Mouse (Mus musculus) midbrain, embryonic 11.5 days (tissue): ENCODE results near the gene Nfat5. TPM values are rescaled to one million over a fixed set of nuclear protein-coding genes. Genes with fewer than 3 reads are reported as not detected.

ENCODE experiments used
- ATAC-seq: fragments of 200-750 bp; cut with Nextera tagmentation; 2 replicates; pipeline ENCODE4 v1.8.0; 2017; ENCODE audit warnings: moderate TSS enrichment, moderate library complexity; ENCODE audit not compliant: low FRiP score
- DNase-seq: peaks from one replicate; pipeline ENCODE4 v3.0.0; 2015; ENCODE audit warnings: low spot score; ENCODE audit errors: missing footprints
- H3K27ac ChIP-seq: fragments of 300-500 bp; sonication (generic); 2 replicates; pipeline ENCODE4 v1.5.1; 2014; ENCODE audit warnings: low read depth, low read length
- H3K27me3 ChIP-seq: fragments of 300-500 bp; sonication (generic); 2 replicates; pipeline ENCODE4 v1.6.1; 2014; ENCODE audit warnings: mild to moderate bottlenecking, low read length, moderate library complexity, mixed read lengths; ENCODE audit not compliant: control insufficient read depth, insufficient read depth
- H3K36me3 ChIP-seq: fragments of 300-500 bp; sonication (generic); 2 replicates; pipeline ENCODE4 v1.6.1; 2014; ENCODE audit warnings: mild to moderate bottlenecking, low read length, moderate library complexity, mixed read lengths; ENCODE audit not compliant: control insufficient read depth, insufficient read depth
- H3K4me1 ChIP-seq: fragments of 300-500 bp; sonication (generic); 2 replicates; pipeline ENCODE4 v1.6.1; 2014; ENCODE audit warnings: low read length; ENCODE audit not compliant: control insufficient read depth, insufficient read depth
- H3K4me2 ChIP-seq: fragments of 300-500 bp; sonication (generic); 2 replicates; pipeline ENCODE4 v1.6.1; 2014; ENCODE audit warnings: mild to moderate bottlenecking, moderate library complexity
- H3K4me3 ChIP-seq: fragments of 300-500 bp; sonication (generic); 2 replicates; pipeline ENCODE4 v1.5.1; 2014; ENCODE audit warnings: low read depth, low read length
- H3K9ac ChIP-seq: fragments of 300-500 bp; sonication (generic); 2 replicates; pipeline ENCODE4 v1.6.1; 2014; ENCODE audit warnings: low read length
- H3K9me3 ChIP-seq: fragments of 300-500 bp; sonication (generic); 2 replicates; pipeline ENCODE4 v1.6.1; 2016; ENCODE audit warnings: low read length; ENCODE audit not compliant: control insufficient read depth
- WGBS: fragments of 180-500 bp; shearing (Covaris S2); extraction: QIAGEN DNeasy Blood & Tissue Kit; methylation state at CpG from one replicate; pipeline ENCODE4 v1.1.7; 2014; 5-methylcytosine and 5-hydroxymethylcytosine counted together
- polyA plus RNA-seq: library from polyadenylated mRNA; unstranded; fragments of >200 nt; fragmentation: Nextera tagmentation; extraction: Ambion mirVana; gene quantifications from 2 replicates; pipeline ENCODE4 v1.2.1, GENCODE M21; 2014

Nfat5 gene
- polyA plus RNA-seq, 1 experiment from 2014 or later = 6.5 TPM

DNA sequence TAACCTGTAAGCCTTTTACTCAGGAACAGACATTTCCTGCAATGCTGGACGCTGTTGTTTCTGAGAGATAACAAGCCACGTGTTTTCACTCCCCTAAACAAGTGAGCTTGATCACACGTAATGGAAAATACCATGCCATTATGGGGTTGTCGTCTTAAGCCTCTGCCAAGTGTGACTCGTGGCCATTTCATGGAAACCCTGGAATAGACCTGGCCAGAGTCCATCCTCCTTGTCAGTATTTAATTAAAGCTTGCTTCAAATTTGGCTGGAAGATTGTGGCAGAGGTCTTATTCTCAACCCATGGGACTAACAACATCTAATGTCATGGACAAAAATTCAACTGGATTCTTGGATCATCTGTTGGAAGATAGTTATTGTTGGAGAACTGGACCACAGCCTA is 92.9 kb downstream of the Nfat5 start:
- peak; percentile 81 for DNase-seq

DNA sequence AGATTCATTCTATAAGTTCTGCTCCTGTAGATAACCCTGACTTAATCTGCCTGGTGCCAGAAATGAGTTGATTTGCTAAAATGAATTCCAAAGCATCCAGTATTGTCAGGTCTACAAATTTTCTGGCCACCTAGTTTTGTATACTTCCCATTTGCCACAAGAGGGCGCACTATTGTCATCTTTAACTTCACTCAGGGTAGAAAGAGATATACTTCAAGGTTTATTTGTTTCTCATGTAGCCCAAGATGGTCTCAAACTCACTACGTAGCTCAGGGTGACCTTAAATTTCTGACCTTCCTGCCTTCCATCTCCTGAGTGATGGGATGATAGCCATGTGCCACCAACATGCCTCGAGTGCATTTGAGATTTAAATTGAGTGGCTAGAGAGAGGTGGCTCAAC is 93.4 kb downstream of the Nfat5 start:
- Histone ChIP-seq H3K27me3 (no peaks in the 10 kb centered on the region), H3K4me1 (no peaks in the 10 kb centered on the region), H3K9me3 (no peaks in the 10 kb centered on the region), H3K4me3 (no peak overlapping the region), H3K27ac (no peak overlapping the region), H3K36me3 (no peaks in the 10 kb centered on the region), H3K9ac (no peak overlapping the region), H3K4me2 (no peak overlapping the region)
- DNase-seq (peak; percentile 91), ATAC-seq (no peak)
- WGBS = 31% methylated on average over 3 of the region's 3 CpGs

More for the DNA sequence above, 92.9 kb downstream of the Nfat5 start:
- Histone ChIP-seq H3K27ac (no peak overlapping the region), H3K27me3 (no peaks in the 10 kb centered on the region), H3K4me3 (no peak overlapping the region), H3K4me1 (no peaks in the 10 kb centered on the region), H3K36me3 (no peaks in the 10 kb centered on the region), H3K9ac (no peak overlapping the region), H3K9me3 (no peaks in the 10 kb centered on the region), H3K4me2 (no peak overlapping the region)
- ATAC-seq = no peak
- WGBS = 67% methylated on average over 5 of the region's 5 CpGs

DNA sequence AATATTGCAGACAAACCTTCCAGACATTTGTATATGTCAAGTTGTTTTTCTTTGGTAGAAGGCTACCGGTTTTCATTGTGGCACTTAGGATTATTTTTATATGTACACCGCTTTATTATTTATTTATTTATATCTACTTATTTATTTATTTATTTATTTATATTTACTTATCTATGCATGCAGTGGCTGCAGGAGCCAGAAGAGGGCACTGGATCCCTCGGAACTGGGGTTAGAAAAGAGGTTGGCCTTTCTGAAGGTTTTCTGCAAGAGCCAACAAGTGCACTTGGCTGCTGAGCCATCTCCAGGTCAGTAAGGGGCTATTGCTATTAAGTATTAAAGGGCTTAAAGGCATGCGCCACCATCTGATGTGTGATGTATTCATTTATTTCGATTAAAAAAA is 94.6 kb downstream of the Nfat5 start:
- Histone ChIP-seq H3K4me2 (no peak overlapping the region), H3K27me3 (no peaks in the 10 kb centered on the region), H3K4me1 (no peaks in the 10 kb centered on the region), H3K4me3 (no peak overlapping the region), H3K9ac (no peak overlapping the region), H3K9me3 (no peaks in the 10 kb centered on the region), H3K36me3 (no peaks in the 10 kb centered on the region), H3K27ac (no peak overlapping the region)
- DNase-seq = peak; percentile 85
- 74% methylated on average over 5 of the region's 5 CpGs for WGBS
- ATAC-seq = no peak

DNA sequence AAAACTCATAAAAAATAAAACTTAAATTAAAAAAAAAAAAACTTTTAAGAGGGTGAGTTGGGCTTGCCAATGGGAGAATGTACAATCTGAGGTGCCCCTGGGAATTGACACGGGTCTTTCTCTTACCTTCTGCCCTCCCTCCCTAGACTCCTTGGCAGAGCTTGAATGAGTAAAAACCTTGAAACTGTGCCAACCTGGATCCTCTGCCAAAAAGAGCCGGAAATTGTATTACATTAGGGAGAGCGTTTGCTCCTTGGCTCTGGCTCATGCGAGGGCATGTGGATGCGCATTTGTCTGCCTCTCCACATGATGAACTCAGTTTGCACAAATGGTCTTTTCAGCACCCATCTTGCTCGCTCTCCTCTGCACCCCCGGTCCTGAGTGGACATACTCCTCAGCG is 96.3 kb downstream of the Nfat5 start:
- Histone ChIP-seq H3K9me3 (no peaks in the 10 kb centered on the region), H3K36me3 (no peaks in the 10 kb centered on the region), H3K4me3 (no peak overlapping the region), H3K9ac (no peak overlapping the region), H3K4me1 (no peaks in the 10 kb centered on the region), H3K27me3 (no peaks in the 10 kb centered on the region), H3K4me2 (no peak overlapping the region), H3K27ac (no peak overlapping the region)
- peak; percentile 49 for DNase-seq
- 91% methylated on average over 8 of the region's 8 CpGs for WGBS
- ATAC-seq = no peak

DNA sequence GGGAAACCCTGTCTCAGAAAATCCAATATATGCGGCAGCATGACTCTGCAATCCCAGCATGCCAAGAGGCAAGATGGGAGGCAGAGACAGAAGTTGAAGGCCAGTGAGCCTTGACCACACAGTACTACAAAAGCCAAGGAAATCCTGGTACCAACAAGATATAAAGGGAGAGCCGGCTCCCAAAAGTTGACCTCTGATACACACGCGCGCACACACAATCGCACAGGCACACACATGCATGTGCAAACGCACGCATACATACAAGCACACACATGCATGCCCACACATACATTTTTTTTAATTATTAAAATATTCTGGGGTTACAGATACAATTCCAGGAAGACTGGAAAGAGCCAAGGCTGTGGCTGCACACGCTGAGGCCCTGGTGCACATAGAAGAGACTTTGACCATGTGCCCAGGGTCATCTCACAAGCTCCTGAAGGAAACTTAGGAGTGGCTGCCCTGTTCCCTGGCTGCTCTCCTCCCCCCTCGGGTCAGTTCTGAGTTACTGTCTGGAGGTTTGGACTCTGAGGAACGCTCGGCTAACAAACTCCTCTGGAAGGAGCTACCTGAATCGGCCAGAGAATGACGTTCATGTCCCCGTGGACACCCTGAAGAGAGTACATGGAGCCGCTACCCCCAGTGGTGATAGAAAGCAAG is 97.3 kb downstream of the Nfat5 start:
- no peaks in the 10 kb centered on the region for H3K27me3 ChIP-seq
- ATAC-seq (no peak), DNase-seq (peak; percentile 54)
- WGBS = 92% methylated on average over 16 of the region's 16 CpGs
- no peak overlapping the region for H3K9ac ChIP-seq
- H3K9me3 ChIP-seq = no peaks in the 10 kb centered on the region
- no peak overlapping the region for H3K27ac ChIP-seq
- no peaks in the 10 kb centered on the region for H3K36me3 ChIP-seq
- H3K4me3 ChIP-seq = no peak overlapping the region
- H3K4me1 ChIP-seq = no peaks in the 10 kb centered on the region
- no peak overlapping the region for H3K4me2 ChIP-seq

DNA sequence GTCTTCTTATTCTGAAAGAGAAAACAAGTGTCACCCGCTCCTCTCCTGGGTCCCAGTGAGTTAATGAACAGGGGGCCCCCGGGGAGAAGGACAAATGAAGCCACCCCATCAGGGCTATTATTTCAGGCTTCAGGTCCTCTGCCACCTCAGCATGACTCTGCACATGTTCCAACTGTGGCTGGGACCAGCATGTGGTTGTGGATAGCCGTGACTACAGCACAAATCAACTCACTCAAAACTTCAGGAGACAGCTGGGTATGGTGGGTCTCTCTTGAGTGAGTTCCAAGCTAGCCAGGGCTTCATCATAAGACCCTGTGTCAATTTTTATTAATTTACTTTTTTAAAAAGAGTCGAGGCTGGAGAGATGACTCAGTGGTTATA is 97.9 kb downstream of the Nfat5 start:
- Histone ChIP-seq H3K4me3 (no peak overlapping the region), H3K4me2 (no peak overlapping the region), H3K36me3 (no peaks in the 10 kb centered on the region)

DNA sequence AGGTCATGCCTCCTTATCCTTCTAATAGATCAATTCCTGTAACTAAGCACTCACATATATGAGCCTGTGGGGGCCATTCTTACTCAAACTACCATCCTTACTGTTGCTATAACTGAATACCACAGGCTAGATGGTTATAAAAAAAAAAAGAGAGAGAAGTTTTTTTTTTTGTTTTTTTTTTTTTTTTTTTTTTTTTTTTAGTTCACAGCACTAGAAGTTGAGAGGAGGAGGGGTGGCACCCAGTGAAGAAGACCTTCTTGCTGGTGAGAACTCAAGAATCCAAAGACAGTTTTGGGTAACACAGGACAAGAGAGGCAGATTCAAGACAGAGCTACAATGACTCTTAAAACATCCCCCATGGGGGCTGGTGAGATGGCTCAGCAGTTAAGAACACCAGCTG is 102.1 kb downstream of the Nfat5 start:
- ATAC-seq (no peak), DNase-seq (no peak)
- Histone ChIP-seq H3K4me3 (no peak overlapping the region), H3K27ac (no peak overlapping the region), H3K4me1 (no peaks in the 10 kb centered on the region), H3K4me2 (no peak overlapping the region), H3K36me3 (no peaks in the 10 kb centered on the region), H3K9ac (no peak overlapping the region), H3K27me3 (no peaks in the 10 kb centered on the region), H3K9me3 (no peaks in the 10 kb centered on the region)

More for the DNA sequence above, 97.9 kb downstream of the Nfat5 start:
- Histone ChIP-seq H3K9me3 (no peaks in the 10 kb centered on the region), H3K27ac (no peak overlapping the region), H3K27me3 (no peaks in the 10 kb centered on the region), H3K4me1 (no peaks in the 10 kb centered on the region), H3K9ac (no peak overlapping the region)
- no peak for ATAC-seq
- peak; percentile 60 for DNase-seq
- 65% methylated on average over 4 of the region's 4 CpGs for WGBS

DNA sequence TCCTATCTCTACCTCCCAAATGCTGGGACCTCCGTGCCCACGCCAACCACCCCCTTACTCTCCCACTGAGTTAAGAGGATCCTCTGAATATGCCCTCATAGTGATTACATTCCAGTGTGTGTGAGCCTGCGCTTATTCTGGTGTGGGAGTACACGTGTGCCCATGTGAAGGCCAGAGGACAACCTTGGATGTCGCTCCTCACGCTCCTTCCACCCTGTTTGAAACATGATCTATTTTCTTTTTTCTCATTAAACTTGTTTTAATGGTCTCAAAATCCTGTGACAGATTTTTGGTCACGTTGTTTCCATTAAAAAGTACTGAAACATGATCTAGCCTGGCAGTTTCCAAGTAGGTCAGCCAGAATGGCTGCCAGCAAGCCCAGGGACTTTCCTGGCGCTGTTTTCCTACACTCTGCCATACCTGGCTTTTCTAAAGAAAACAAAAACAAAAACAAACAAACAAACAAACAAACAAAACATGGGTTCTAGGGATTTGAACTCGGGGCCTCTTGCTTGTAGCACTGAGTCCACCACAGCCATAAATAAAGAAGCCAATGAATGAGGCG is 102.9 kb downstream of the Nfat5 start:
- DNase-seq = no peak
- 91% methylated on average over 10 of the region's 10 CpGs for WGBS
- no peaks in the 10 kb centered on the region for H3K9me3 ChIP-seq
- no peak overlapping the region for H3K9ac ChIP-seq
- no peaks in the 10 kb centered on the region for H3K4me1 ChIP-seq
- no peaks in the 10 kb centered on the region for H3K27me3 ChIP-seq
- H3K4me2 ChIP-seq = no peak overlapping the region
- H3K36me3 ChIP-seq = no peaks in the 10 kb centered on the region
- H3K27ac ChIP-seq = no peak overlapping the region
- no peak overlapping the region for H3K4me3 ChIP-seq
- no peak for ATAC-seq

DNA sequence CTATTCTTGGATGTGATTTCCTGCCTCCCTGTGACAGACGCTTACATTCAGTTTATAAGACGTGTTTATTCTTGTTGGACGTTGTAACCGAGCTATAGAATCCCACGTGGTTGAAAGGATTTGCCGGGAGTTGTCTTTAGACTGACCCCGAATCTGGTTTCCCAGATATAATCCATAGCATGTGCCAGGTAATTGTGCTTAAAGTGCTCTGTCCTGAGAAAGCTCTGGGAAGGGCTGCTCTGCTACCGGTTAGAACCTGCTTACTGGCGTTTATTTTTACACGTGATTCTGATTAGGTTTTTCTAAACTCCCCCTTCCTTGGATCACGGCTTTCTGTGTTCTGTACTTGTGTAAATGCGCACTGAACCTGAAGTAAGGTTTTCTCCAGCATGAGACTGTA is 104.4 kb downstream of the Nfat5 start:
- Histone ChIP-seq H3K9ac (no peak overlapping the region), H3K4me3 (no peak overlapping the region), H3K4me1 (peaks cover 3% of the 10 kb centered on the region; the same call in 1 of the 2 replicates), H3K27ac (no peak overlapping the region), H3K36me3 (no peaks in the 10 kb centered on the region), H3K27me3 (no peaks in the 10 kb centered on the region), H3K9me3 (no peaks in the 10 kb centered on the region), H3K4me2 (no peak overlapping the region)
- peak; percentile 72 for DNase-seq
- 66% methylated on average over 12 of the region's 12 CpGs for WGBS
- no peak for ATAC-seq
